Mouse (Mus musculus) neural tube, embryonic 14.5 days (tissue): Measurements from ENCODE around the gene Slco2a1. TPM values are rescaled to one million over a fixed set of nuclear protein-coding genes. Genes with fewer than 3 reads are reported as not detected.

Experiments used
- ATAC-seq: fragments of 200-750 bp; cut with Nextera tagmentation; 2 replicates; pipeline ENCODE4 v1.8.0; 2017; ENCODE audit warnings: low read depth, mild to moderate bottlenecking, moderate TSS enrichment, moderate library complexity
- H3K27ac ChIP-seq: fragments of 300-500 bp; sonication (generic); 2 replicates; pipeline ENCODE4 v1.5.1; 2014; ENCODE audit warnings: low read depth, mild to moderate bottlenecking, control low read depth, low read length, moderate library complexity, mixed read lengths
- H3K27me3 ChIP-seq: fragments of 300-500 bp; sonication (generic); 2 replicates; pipeline ENCODE4 v1.6.1; 2014; ENCODE audit warnings: low read length; ENCODE audit not compliant: control insufficient read depth, insufficient read depth
- H3K36me3 ChIP-seq: fragments of 300-500 bp; sonication (generic); 2 replicates; pipeline ENCODE4 v1.6.1; 2014; ENCODE audit warnings: low read length, mixed read lengths; ENCODE audit not compliant: control insufficient read depth, insufficient read depth
- H3K4me1 ChIP-seq: fragments of 300-500 bp; sonication (generic); 2 replicates; pipeline ENCODE4 v1.6.1; 2014; ENCODE audit warnings: low read length; ENCODE audit not compliant: control insufficient read depth, insufficient read depth
- H3K4me2 ChIP-seq: fragments of 300-500 bp; sonication (generic); 2 replicates; pipeline ENCODE4 v1.6.1; 2014; ENCODE audit warnings: mild to moderate bottlenecking, low read depth, low read length, control low read depth
- H3K4me3 ChIP-seq: fragments of 300-500 bp; sonication (generic); 2 replicates; pipeline ENCODE4 v1.5.1; 2014; ENCODE audit warnings: low read depth, low read length, control low read depth, mixed read lengths
- H3K9ac ChIP-seq: fragments of 300-500 bp; sonication (generic); replicated peaks from 2 replicates; pipeline ENCODE4 v1.6.1; 2014; ENCODE audit warnings: low read depth, mild to moderate bottlenecking, control low read depth, low read length, mixed read lengths
- H3K9me3 ChIP-seq: fragments of 300-500 bp; sonication (generic); 2 replicates; pipeline ENCODE4 v1.6.1; 2016; ENCODE audit warnings: low read length; ENCODE audit not compliant: control insufficient read depth
- WGBS: fragments of 180-500 bp; shearing (Covaris S2); extraction: QIAGEN DNeasy Blood & Tissue Kit; methylation state at CpG from one replicate; pipeline ENCODE4 v1.1.7; 2014; 5-methylcytosine and 5-hydroxymethylcytosine counted together
- polyA plus RNA-seq: library from polyadenylated mRNA; unstranded; fragments of >200 nt; fragmentation: Nextera tagmentation; extraction: Ambion mirVana; gene quantifications from 2 replicates; pipeline ENCODE4 v1.2.1, GENCODE M21; 2014

Slco2a1 gene
- polyA plus RNA-seq, 1 experiment from 2014 or later = 1.0 TPM

DNA sequence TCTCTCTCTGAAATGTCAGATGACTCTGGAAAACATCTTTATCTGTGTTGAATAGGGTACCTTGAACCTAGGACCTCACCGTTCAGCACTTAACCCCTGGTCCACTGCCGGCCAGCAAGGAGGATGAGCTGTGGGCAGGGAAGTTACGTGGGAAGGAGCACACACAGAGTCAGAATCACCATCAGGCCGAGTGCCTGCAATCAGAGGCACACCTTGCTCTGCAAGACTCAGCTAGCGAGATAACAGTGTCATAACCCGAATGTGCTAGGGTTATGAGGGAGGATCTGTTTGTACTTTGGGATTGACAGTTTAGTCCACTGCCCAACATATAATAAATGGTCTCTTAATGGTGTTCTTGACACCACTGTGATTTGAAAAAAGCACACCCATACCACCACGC lies 50.2 kb downstream of the Slco2a1 start:
- Histone ChIP-seq H3K9me3 (no peaks in the 10 kb centered on the region), H3K9ac (no peak overlapping the region), H3K27ac (no peak overlapping the region), H3K4me1 (no peaks in the 10 kb centered on the region), H3K36me3 (no peaks in the 10 kb centered on the region), H3K4me3 (no peak overlapping the region), H3K4me2 (no peak overlapping the region), H3K27me3 (no peaks in the 10 kb centered on the region)
- ATAC-seq = no peak
- 84% methylated on average over 7 of the region's 7 CpGs for WGBS

- no peak overlapping the region for H3K4me2 ChIP-seq
- no peak overlapping the region for H3K4me3 ChIP-seq
- H3K36me3 ChIP-seq = no peaks in the 10 kb centered on the region
- H3K9me3 ChIP-seq = no peaks in the 10 kb centered on the region
- H3K27ac ChIP-seq = no peak overlapping the region
- no peaks in the 10 kb centered on the region for H3K27me3 ChIP-seq
- H3K4me1 ChIP-seq = no peaks in the 10 kb centered on the region
- no peak overlapping the region for H3K9ac ChIP-seq
- WGBS = 86% methylated on average over 2 of the region's 2 CpGs
- ATAC-seq = no peak
Observed at GRCm38 (mm10) chr9:103040581-103040980, 52.1 kb downstream of the Slco2a1 start.

DNA sequence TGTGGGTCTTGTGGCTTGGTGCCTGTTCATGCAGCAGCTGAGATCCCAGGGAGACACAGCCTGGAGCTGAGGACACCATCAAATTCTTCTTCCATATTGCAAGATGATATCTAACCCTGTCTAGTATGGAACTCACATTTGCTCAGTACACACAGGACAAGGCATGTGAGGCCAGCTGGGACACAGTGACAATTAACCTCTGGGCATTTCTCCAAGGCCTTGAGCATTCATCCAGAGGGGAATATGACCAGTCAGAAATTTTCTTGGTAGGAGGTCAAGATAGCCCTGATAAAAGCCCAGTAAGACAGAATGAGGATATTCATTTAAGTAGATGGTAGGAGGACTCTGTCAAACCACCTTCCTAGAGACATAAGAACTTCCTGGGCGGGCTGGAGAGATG lies 56.9 kb downstream of the Slco2a1 start:
- Histone ChIP-seq H3K4me2 (no peak overlapping the region), H3K9me3 (no peaks in the 10 kb centered on the region), H3K9ac (no peak overlapping the region), H3K4me3 (no peak overlapping the region), H3K36me3 (no peaks in the 10 kb centered on the region), H3K27ac (no peak overlapping the region), H3K4me1 (no peaks in the 10 kb centered on the region), H3K27me3 (no peaks in the 10 kb centered on the region)
- 64% methylated on average over 1 of the region's 1 CpGs for WGBS
- no peak for ATAC-seq

DNA sequence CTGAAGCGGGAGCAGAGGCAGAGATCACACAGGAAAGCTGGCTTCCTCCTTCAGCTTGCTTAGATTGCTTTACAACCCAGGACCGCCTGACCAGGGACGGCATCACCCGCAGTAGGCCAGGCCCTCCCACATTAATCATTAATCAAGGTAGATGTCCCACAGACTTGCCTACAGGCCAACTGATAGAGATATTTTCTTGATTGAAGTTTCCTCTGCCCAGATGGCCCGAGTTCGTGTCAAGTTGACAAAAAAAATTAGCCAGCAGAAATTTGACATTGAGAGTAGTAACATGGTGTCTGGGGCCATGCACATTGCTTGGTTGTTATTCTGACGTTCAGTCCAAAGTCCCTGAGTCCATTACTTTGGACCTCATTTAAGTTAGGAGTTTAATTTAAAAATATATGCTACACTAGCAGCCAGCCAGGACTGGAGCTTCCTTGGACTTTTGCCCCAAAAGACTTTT lies 60.6 kb downstream of the Slco2a1 start:
- no peaks in the 10 kb centered on the region for H3K4me1 ChIP-seq
- no peak overlapping the region for H3K27ac ChIP-seq
- H3K4me2 ChIP-seq = no peak overlapping the region
- ATAC-seq = no peak
- no peaks in the 10 kb centered on the region for H3K27me3 ChIP-seq
- no peak overlapping the region for H3K9ac ChIP-seq
- no peaks in the 10 kb centered on the region for H3K9me3 ChIP-seq
- WGBS = 57% methylated on average over 7 of the region's 7 CpGs
- H3K4me3 ChIP-seq = no peak overlapping the region
- H3K36me3 ChIP-seq = no peaks in the 10 kb centered on the region

- H3K36me3 ChIP-seq = no peaks in the 10 kb centered on the region
- WGBS = 76% methylated on average over 7 of the region's 7 CpGs
- H3K9me3 ChIP-seq = no peaks in the 10 kb centered on the region
- H3K27me3 ChIP-seq = no peaks in the 10 kb centered on the region
- no peak for ATAC-seq
- no peak overlapping the region for H3K27ac ChIP-seq
- H3K4me2 ChIP-seq = no peak overlapping the region
- no peak overlapping the region for H3K4me3 ChIP-seq
- H3K4me1 ChIP-seq = no peaks in the 10 kb centered on the region
- no peak overlapping the region for H3K9ac ChIP-seq
Observed at GRCm38 (mm10) chr9:103053829-103054228, 65.3 kb downstream of the Slco2a1 start.

GRCm38 (mm10) chr9:103055061-103055460 lies 66.5 kb downstream of the Slco2a1 start:
- Histone ChIP-seq H3K4me2 (no peak overlapping the region), H3K27me3 (no peaks in the 10 kb centered on the region), H3K4me1 (no peaks in the 10 kb centered on the region), H3K9me3 (no peaks in the 10 kb centered on the region), H3K36me3 (no peaks in the 10 kb centered on the region), H3K27ac (no peak overlapping the region), H3K9ac (no peak overlapping the region), H3K4me3 (no peak overlapping the region)
- no peak for ATAC-seq
- 65% methylated on average over 11 of the region's 11 CpGs for WGBS

DNA sequence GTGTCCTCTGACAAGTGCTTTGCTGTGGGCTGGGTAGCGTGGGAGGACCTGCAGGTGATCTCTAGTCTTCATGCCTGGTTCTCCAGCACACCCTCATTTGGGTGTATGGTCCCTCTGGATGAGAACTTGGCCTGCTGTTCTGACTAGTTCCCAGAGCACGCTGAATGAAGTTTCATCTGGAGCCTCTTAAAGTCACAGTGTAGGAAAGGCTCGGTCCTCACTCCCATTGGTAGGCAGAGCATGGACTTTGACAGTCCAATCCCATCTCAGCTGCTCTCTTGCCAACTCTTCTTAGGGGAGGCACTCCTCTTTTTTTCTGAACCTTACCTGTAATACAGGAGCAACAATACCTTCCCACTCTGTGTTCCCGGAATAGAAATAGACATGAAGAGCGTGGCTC lies 67.7 kb downstream of the Slco2a1 start:
- no peaks in the 10 kb centered on the region for H3K27me3 ChIP-seq

GRCm38 (mm10) chr9:103060551-103060950 lies 72.0 kb downstream of the Slco2a1 start:
- no peak overlapping the region for H3K9ac ChIP-seq
- H3K9me3 ChIP-seq = no peaks in the 10 kb centered on the region
- no peaks in the 10 kb centered on the region for H3K36me3 ChIP-seq
- H3K4me2 ChIP-seq = no peak overlapping the region
- ATAC-seq = no peak
- H3K4me3 ChIP-seq = no peak overlapping the region
- WGBS = 66% methylated on average over 2 of the region's 2 CpGs
- no peaks in the 10 kb centered on the region for H3K27me3 ChIP-seq
- no peaks in the 10 kb centered on the region for H3K4me1 ChIP-seq
- H3K27ac ChIP-seq = no peak overlapping the region

More for the DNA sequence above, 67.7 kb downstream of the Slco2a1 start:
- WGBS = 89% methylated on average over 5 of the region's 5 CpGs
- Histone ChIP-seq H3K9ac (no peak overlapping the region), H3K9me3 (no peaks in the 10 kb centered on the region), H3K4me2 (no peak overlapping the region), H3K4me1 (no peaks in the 10 kb centered on the region), H3K4me3 (no peak overlapping the region), H3K27ac (no peak overlapping the region), H3K36me3 (no peaks in the 10 kb centered on the region)
- no peak for ATAC-seq

- Histone ChIP-seq H3K27ac (no peak overlapping the region), H3K4me2 (no peak overlapping the region), H3K4me1 (no peaks in the 10 kb centered on the region), H3K27me3 (no peaks in the 10 kb centered on the region), H3K4me3 (no peak overlapping the region), H3K9ac (no peak overlapping the region), H3K36me3 (no peaks in the 10 kb centered on the region), H3K9me3 (no peaks in the 10 kb centered on the region)
- WGBS = 82% methylated on average over 5 of the region's 5 CpGs
- ATAC-seq = no peak
Observed at GRCm38 (mm10) chr9:103061471-103062053, 73.0 kb downstream of the Slco2a1 start.
